Mouse (Mus musculus): ENCODE data around the gene Capza1.

DNA sequence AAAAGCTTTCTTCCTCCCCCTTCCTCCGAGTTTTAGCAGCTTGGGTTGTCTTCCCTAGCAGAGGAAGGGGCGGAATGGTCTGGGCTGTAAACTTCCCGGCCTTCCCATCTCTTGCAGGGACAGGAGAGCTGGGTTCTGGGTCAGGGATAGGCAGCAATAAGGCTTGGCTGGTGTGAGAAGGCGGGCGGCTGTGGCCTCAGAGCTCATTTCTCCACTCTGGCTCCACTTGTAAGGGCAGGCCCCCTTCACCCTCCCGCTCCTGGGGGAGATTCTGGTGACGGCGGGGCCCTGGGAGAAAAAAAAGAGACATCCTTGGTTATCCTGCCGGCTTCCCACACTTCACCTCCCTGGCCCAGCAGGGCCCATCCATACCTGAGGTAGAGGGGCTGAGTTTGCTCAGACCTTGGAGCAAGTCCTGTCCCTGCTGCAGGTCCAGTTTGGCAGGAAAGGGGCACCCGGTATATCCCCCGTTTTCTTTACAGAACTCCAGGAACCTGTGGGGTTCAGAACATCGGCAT lies 69.3 kb downstream of the Capza1 start:
- TF ChIP-seq POLR2AphosphoS2 (IDR thresholded peaks at IDR 0.05; ENCODE audit: low read length) (no peak), NRF1 (IDR thresholded peaks at IDR 0.05; ENCODE audit: insufficient read depth, low read depth, low read length, poor library complexity, severe bottlenecking) (no peak), TAL1 (IDR thresholded peaks at IDR 0.05; ENCODE audit: low read length) (no peak), SMC3 (IDR thresholded peaks at IDR 0.05; ENCODE audit: low read depth, low read length) (no peak)

Data from MEL (cell line).